Mouse (Mus musculus) kidney, adult 2 months (tissue): ENCODE data around the gene Ifrd1.

Source experiments
- CTCF ChIP-seq: fragments of 200-500 bp; conservative IDR thresholded peaks from 2 replicates; pipeline ENCODE4 v1.5.1; 2011; ENCODE audit warnings: low read depth, mild to moderate bottlenecking, control low read depth, low read length, moderate library complexity, mixed read lengths; ENCODE audit not compliant: insufficient read depth, insufficient read length
- POLR2A ChIP-seq: fragments of 200-500 bp; IDR thresholded peaks from one replicate; pipeline ENCODE4 v1.6.1; 2011; ENCODE audit warnings: low read depth, low read length, control low read depth

DNA sequence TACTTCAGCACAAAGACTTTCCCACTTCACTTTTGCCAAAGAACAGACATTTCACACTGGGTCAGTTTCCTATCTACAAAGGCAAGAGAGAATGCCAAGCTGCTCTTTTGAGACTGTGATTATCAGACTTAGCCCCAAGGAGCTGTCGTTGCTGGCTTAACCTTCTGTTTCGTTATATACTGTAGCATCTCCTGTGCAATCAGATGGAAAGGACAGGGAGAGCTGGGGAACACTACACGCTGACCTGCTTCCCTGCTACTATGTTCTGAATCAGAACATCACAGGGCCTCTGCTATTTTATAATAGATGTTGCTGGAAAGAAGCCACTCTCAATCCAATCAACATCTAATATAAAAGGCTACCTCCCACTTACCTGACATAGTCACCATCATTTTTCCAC is 39.3 kb downstream of the Ifrd1 start:
- TF ChIP-seq CTCF (no peak), POLR2A (no peak)
